Mouse (Mus musculus): Measurements from ENCODE around the gene Was. TPM values are rescaled to one million over a fixed set of nuclear protein-coding genes. Genes with fewer than 3 reads are reported as not detected.

Was gene
- polyA plus RNA-seq (2014; fragmentation: Illumina TruSeq; extraction: RNeasy Lipid Tissue Mini Kit (QIAGEN cat#74804); ENCODE audit: low read depth, low replicate concordance), result 0.64 TPM

DNA sequence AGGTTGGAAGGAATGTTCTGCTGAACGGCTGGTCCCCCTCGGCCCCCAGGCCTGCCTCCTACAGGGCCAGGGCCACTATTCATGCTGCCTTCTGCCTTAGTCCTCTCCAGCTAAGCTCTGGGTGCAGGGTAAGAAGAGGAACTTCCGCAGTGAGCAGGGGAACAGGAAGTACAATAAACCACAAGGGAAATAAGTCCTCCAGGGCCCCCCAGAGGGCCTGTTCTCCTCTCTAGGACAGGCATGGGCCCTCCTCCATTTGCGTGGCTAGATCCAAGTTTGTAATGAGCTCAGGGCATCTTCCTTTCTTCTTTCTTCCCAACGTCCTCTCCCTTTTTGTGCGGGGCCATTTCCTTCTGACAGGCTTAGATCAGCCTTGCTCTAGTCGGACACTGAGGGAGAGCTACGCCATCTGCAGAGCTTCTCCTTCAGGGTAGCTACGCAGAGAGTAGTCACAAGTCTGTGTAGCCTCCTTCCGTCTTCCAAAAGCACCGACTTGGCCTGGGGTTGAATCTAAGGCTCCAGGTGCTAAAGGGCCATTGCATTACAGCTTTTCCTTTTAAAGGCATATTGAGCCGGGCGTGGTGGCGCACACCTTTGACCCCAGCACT lies at the start of gene Was:
Gene Was (minus strand): TSS at position 153 of the 608 bp plus-strand sequence.

GRCm38 (mm10) chrX:8132017-8132976 lies 42.0 kb upstream of the Was start, which contains the start of gene Wdr13:
Wdr13 (minus strand) TSS chrX:8132892.

GRCm38 (mm10) chrX:8074430-8075014 lies 15.8 kb downstream of the Was start, which contains the start of gene Suv39h1:
Suv39h1 (minus strand) TSS chrX:8074760.

Other genes starting within 250 kb of the Was start
- 35.6 TPM for gene Otud5, start 249.1 kb downstream of the Was start, polyA plus RNA-seq (2014; fragmentation: Illumina TruSeq; extraction: RNeasy Lipid Tissue Mini Kit (QIAGEN cat#74804); ENCODE audit: low read depth, low replicate concordance)
- gene Pim2, start 212.2 kb downstream of the Was start, polyA plus RNA-seq (2014; fragmentation: Illumina TruSeq; extraction: RNeasy Lipid Tissue Mini Kit (QIAGEN cat#74804); ENCODE audit: low read depth, low replicate concordance), result 9.1 TPM
- gene Slc35a2, start 206.5 kb downstream of the Was start, polyA plus RNA-seq (2014; fragmentation: Illumina TruSeq; extraction: RNeasy Lipid Tissue Mini Kit (QIAGEN cat#74804); ENCODE audit: low read depth, low replicate concordance), result 7.2 TPM
- gene Pqbp1, start 191.2 kb downstream of the Was start, polyA plus RNA-seq (2014; fragmentation: Illumina TruSeq; extraction: RNeasy Lipid Tissue Mini Kit (QIAGEN cat#74804); ENCODE audit: low read depth, low replicate concordance), result 45.8 TPM
- gene Timm17b, start 191.1 kb downstream of the Was start, polyA plus RNA-seq (2014; fragmentation: Illumina TruSeq; extraction: RNeasy Lipid Tissue Mini Kit (QIAGEN cat#74804); ENCODE audit: low read depth, low replicate concordance), result 7.5 TPM
- not detected for gene Gm10491, start 182.7 kb downstream of the Was start, polyA plus RNA-seq (2014; fragmentation: Illumina TruSeq; extraction: RNeasy Lipid Tissue Mini Kit (QIAGEN cat#74804); ENCODE audit: low read depth, low replicate concordance)
- not detected for gene Gm10490, start 181.0 kb downstream of the Was start, polyA plus RNA-seq (2014; fragmentation: Illumina TruSeq; extraction: RNeasy Lipid Tissue Mini Kit (QIAGEN cat#74804); ENCODE audit: low read depth, low replicate concordance)
- not detected for gene Pcsk1n, start 170.7 kb downstream of the Was start, polyA plus RNA-seq (2014; fragmentation: Illumina TruSeq; extraction: RNeasy Lipid Tissue Mini Kit (QIAGEN cat#74804); ENCODE audit: low read depth, low replicate concordance)
- gene Eras, start 161.9 kb downstream of the Was start, polyA plus RNA-seq (2014; fragmentation: Illumina TruSeq; extraction: RNeasy Lipid Tissue Mini Kit (QIAGEN cat#74804); ENCODE audit: low read depth, low replicate concordance), result not detected
- gene Hdac6, start 142.6 kb downstream of the Was start, polyA plus RNA-seq (2014; fragmentation: Illumina TruSeq; extraction: RNeasy Lipid Tissue Mini Kit (QIAGEN cat#74804); ENCODE audit: low read depth, low replicate concordance), result 1.9 TPM
- gene Gata1, start 112.4 kb downstream of the Was start, polyA plus RNA-seq (2014; fragmentation: Illumina TruSeq; extraction: RNeasy Lipid Tissue Mini Kit (QIAGEN cat#74804); ENCODE audit: low read depth, low replicate concordance), result not detected
- not detected for gene Glod5, start 72.0 kb downstream of the Was start, polyA plus RNA-seq (2014; fragmentation: Illumina TruSeq; extraction: RNeasy Lipid Tissue Mini Kit (QIAGEN cat#74804); ENCODE audit: low read depth, low replicate concordance)
- 7.9 TPM for gene Suv39h1, start 15.7 kb downstream of the Was start, polyA plus RNA-seq (2014; fragmentation: Illumina TruSeq; extraction: RNeasy Lipid Tissue Mini Kit (QIAGEN cat#74804); ENCODE audit: low read depth, low replicate concordance)
- 69.2 TPM for gene Wdr13, start 42.4 kb upstream of the Was start, polyA plus RNA-seq (2014; fragmentation: Illumina TruSeq; extraction: RNeasy Lipid Tissue Mini Kit (QIAGEN cat#74804); ENCODE audit: low read depth, low replicate concordance)
- gene Rbm3, start 55.4 kb upstream of the Was start, polyA plus RNA-seq (2014; fragmentation: Illumina TruSeq; extraction: RNeasy Lipid Tissue Mini Kit (QIAGEN cat#74804); ENCODE audit: low read depth, low replicate concordance), result 286 TPM
- 0.64 TPM for gene Tbc1d25, start 85.7 kb upstream of the Was start, polyA plus RNA-seq (2014; fragmentation: Illumina TruSeq; extraction: RNeasy Lipid Tissue Mini Kit (QIAGEN cat#74804); ENCODE audit: low read depth, low replicate concordance)
- 23.3 TPM for gene Ebp, start 103.0 kb upstream of the Was start, polyA plus RNA-seq (2014; fragmentation: Illumina TruSeq; extraction: RNeasy Lipid Tissue Mini Kit (QIAGEN cat#74804); ENCODE audit: low read depth, low replicate concordance)
- 3.0 TPM for gene Porcn, start 116.0 kb upstream of the Was start, polyA plus RNA-seq (2014; fragmentation: Illumina TruSeq; extraction: RNeasy Lipid Tissue Mini Kit (QIAGEN cat#74804); ENCODE audit: low read depth, low replicate concordance)
- gene Ftsj1, start 161.9 kb upstream of the Was start, polyA plus RNA-seq (2014; fragmentation: Illumina TruSeq; extraction: RNeasy Lipid Tissue Mini Kit (QIAGEN cat#74804); ENCODE audit: low read depth, low replicate concordance), result 12.4 TPM
- not detected for gene Slc38a5, start 180.6 kb upstream of the Was start, polyA plus RNA-seq (2014; fragmentation: Illumina TruSeq; extraction: RNeasy Lipid Tissue Mini Kit (QIAGEN cat#74804); ENCODE audit: low read depth, low replicate concordance)
- gene Ssxb10, start 236.9 kb upstream of the Was start, polyA plus RNA-seq (2014; fragmentation: Illumina TruSeq; extraction: RNeasy Lipid Tissue Mini Kit (QIAGEN cat#74804); ENCODE audit: low read depth, low replicate concordance), result not detected

Measured in adrenal gland, adult 10 weeks (tissue).